Mouse (Mus musculus): Measurements from ENCODE around the gene Cdc25b. TPM values are rescaled to one million over a fixed set of nuclear protein-coding genes. Genes with fewer than 3 reads are reported as not detected.

The Cdc25b gene
- polyA plus RNA-seq, 1 experiment from 2014 or later = 23.9 TPM

DNA sequence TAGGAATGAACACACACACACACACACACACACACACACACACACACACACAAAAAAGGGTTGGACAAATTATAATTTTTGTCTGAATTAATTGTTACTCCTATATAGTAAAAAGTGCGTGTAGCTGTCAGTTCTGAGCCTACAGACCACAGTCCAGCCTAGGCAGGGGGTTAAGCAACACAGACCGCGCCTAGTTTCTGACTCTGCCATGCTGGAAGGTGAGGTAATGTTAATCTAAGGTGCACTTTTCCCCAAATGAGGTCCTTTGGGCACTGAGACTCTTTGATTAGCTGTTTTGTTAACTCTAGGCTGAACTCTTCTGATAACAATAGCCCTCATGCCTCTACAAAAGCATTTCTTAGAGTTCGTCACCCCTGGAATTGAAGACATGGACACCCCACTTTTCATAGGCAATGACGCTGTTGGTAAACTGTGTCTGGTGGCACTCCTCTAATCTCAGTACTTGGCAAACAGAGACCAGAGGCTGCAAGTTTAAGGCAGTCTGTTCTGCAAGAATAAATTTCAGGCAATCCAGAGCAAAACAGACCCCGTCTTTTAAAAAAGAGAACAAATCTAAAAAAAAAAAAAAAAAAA lies 17.2 kb downstream of the Cdc25b start:
- 89% methylated on average over 6 of the region's 6 CpGs for WGBS
- H3K27me3 ChIP-seq (replicated peaks) = no peaks in the 10 kb centered on the region
- H3K27ac ChIP-seq = no peak overlapping the region
- ATAC-seq (replicated peaks) = no peak
- 0 out of 2 replicates have a peak, but pooled peaks cover 2% of the 10 kb centered on the region for H3K4me1 ChIP-seq
- no peak overlapping the region for H3K9ac ChIP-seq
- no peak overlapping the region for H3K4me3 ChIP-seq
- no peak overlapping the region for H3K4me2 ChIP-seq
- H3K9me3 ChIP-seq = no peaks in the 10 kb centered on the region
- H3K36me3 ChIP-seq (replicated peaks) = no peaks in the 10 kb centered on the region

DNA sequence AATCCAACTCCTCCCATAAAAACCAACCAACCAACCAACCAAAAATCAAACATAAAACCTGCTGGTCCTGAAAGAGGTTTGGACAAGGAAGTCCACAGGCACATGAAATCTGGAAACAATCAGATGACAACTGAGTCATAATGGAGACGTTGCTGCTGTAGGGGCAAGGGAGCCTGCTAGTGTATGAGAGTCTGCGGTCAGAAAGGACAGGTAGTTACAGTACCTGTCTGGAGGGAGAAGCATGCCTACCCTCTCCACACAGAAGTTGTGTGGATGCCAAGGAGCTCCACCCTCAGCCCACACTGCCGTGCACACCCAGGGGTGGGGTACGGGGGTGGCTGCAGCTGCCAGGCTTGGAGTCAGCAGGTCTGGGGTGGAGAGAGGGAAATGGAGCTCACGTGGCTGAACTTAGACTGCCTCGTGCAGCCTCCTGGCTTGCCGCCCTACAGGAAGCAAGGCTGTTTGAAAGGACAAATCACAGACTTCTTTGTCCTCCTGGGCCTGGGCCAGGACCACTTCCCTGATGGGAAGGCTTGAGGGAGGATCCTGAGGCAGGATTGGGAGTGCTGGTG lies 17.7 kb downstream of the Cdc25b start:
- Histone ChIP-seq H3K36me3 (replicated peaks) (no peaks in the 10 kb centered on the region), H3K4me2 (no peak overlapping the region), H3K9ac (no peak overlapping the region), H3K27ac (no peak overlapping the region), H3K4me1 (peaks cover 7% of the 10 kb centered on the region), H3K9me3 (no peaks in the 10 kb centered on the region), H3K4me3 (no peak overlapping the region), H3K27me3 (replicated peaks) (no peaks in the 10 kb centered on the region)
- 46% methylated on average over 7 of the region's 7 CpGs for WGBS
- ATAC-seq (replicated peaks) = no peak

DNA sequence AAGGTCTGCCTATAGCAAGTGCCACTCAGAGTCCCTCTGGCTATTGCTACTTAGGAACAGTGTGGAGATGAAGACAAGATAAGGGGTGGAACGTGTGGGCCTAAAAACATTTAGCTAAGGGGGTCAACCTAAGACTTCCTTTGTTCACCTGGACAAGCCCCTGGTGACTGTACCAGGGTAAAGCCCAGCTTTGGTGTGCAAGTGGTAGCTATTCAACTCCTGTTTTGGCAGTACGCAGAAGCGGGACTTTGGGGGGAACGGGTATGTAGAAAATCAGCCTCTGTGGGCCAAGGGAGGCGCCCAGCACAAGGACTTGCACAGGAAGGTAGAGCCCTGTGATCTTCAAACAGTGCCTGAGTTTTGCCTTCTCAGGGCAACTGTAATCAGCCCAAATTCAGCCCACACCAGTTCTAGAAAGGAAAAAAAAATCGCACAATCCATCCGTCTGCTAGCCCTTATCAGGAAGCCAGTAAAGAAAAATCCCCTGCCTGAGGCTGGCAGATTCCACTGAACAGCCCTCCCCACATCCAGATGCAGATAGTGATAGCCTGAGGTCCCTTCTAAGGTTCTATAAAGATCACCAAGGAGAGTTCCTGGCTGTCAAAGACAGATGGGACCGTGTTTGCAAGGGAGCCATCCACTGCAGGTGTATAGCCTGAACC lies 18.9 kb downstream of the Cdc25b start:
- Histone ChIP-seq H3K36me3 (replicated peaks) (no peaks in the 10 kb centered on the region), H3K4me2 (no peak overlapping the region), H3K4me1 (peaks cover 10% of the 10 kb centered on the region), H3K27ac (no peak overlapping the region), H3K9ac (no peak overlapping the region), H3K27me3 (replicated peaks) (no peaks in the 10 kb centered on the region), H3K9me3 (no peaks in the 10 kb centered on the region), H3K4me3 (no peak overlapping the region)
- WGBS = 86% methylated on average over 8 of the region's 8 CpGs
- ATAC-seq (replicated peaks) = no peak

DNA sequence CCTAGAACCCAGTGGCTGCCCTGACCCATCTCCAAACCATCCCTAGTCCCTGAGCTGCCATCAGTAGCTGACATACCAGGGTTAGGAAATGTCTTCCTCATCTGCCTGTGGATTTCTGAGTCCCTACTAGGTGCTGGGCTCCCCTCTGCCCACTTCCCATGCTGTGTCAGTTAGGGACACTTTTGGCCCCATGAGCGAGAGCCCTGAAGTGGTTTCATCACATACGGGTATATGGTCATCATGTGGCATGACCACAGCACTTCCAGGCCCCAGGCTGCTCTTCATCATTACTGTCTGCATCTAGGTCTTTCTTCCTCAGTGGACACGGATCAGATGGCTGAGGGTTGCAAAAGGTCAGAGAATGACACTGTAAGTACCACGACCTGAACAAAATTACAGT lies 20.0 kb downstream of the Cdc25b start, which contains the start of gene Ap5s1:
Gene Ap5s1 (plus strand): TSS at position 301 of the 400 bp plus-strand sequence.
- no peak for ATAC-seq (replicated peaks)
- WGBS = 74% methylated on average over 4 of the region's 4 CpGs
- peaks cover 18% of the 10 kb centered on the region for H3K4me1 ChIP-seq
- H3K9ac ChIP-seq = no peak within 1 kb of the TSS
- no peak within 1 kb of the TSS for H3K4me2 ChIP-seq
- no peak within 1 kb of the TSS for H3K27ac ChIP-seq
- no peaks in the 10 kb centered on the region for H3K9me3 ChIP-seq
- no peak within 1 kb of the TSS for H3K4me3 ChIP-seq
- no peaks in the 10 kb centered on the region for H3K36me3 ChIP-seq (replicated peaks)
- H3K27me3 ChIP-seq (replicated peaks) = no peaks in the 10 kb centered on the region

DNA sequence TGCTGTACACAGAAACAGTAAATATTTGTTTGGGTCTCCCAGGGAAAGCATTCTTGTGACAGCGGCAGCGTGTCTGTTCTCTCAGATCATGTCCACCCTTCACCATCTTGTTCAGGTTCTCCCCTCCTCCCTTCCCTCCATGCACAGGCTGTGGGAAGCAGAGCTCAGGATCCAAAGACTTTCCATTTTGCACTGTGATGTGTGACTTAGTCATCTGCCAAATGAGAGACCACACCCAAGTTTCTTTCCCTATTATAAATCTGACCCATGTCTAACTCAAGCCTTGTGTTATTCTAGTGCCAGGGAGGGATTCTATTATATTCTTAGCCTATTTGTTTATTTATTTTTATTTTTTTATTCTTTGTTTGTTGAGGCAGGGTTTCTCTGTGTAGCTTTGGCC lies 21.6 kb downstream of the Cdc25b start:
- no peaks in the 10 kb centered on the region for H3K9me3 ChIP-seq
- no peak overlapping the region for H3K27ac ChIP-seq
- ATAC-seq (replicated peaks) = no peak
- peaks cover 21% of the 10 kb centered on the region for H3K4me1 ChIP-seq
- 92% methylated on average over 2 of the region's 2 CpGs for WGBS
- no peaks in the 10 kb centered on the region for H3K27me3 ChIP-seq (replicated peaks)
- no peaks in the 10 kb centered on the region for H3K36me3 ChIP-seq (replicated peaks)
- H3K4me3 ChIP-seq = no peak overlapping the region
- no peak overlapping the region for H3K4me2 ChIP-seq
- H3K9ac ChIP-seq = no peak overlapping the region

DNA sequence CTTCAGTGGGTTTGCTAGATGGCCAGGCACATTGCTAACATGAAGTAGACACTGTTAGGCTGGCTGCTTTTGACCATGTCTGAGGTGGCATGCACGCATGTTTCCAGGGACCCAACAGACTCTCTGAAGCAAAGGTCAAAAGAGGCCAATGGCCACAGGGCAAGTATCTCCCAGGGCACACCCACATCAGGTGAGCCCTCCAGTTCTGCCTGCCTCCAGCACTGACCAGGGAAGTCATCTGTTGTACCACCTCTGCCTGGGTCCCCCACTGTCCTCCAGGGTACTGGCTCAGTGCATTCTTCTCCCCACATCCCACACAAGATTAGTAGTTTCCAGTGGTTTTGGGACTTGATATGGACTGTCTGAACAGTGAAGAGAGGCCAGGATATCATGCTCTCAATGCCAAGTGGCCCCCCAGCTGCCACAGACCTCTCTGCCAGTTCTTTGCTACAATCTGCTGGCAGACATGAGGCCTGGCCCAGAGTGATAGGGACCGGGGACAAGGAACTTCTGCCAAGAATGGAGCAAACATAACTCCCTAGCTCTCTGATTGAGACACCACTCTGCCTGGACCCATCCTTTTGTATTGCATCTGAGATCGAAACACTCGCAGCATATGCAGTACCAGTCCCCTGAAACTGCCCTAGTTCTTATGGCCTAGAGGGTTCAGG lies 22.5 kb downstream of the Cdc25b start:
- Histone ChIP-seq H3K4me1 (peaks cover 21% of the 10 kb centered on the region), H3K36me3 (replicated peaks) (no peaks in the 10 kb centered on the region), H3K4me3 (peak overlapping the region; percentile 53), H3K9me3 (no peaks in the 10 kb centered on the region), H3K9ac (peak overlapping the region; percentile 65), H3K4me2 (peak overlapping the region; percentile 60), H3K27ac (peak overlapping the region; percentile 93), H3K27me3 (replicated peaks) (no peaks in the 10 kb centered on the region)
- WGBS = 80% methylated on average over 4 of the region's 4 CpGs
- ATAC-seq (replicated peaks) = no peak; the same call in 1 of the 2 replicates

DNA sequence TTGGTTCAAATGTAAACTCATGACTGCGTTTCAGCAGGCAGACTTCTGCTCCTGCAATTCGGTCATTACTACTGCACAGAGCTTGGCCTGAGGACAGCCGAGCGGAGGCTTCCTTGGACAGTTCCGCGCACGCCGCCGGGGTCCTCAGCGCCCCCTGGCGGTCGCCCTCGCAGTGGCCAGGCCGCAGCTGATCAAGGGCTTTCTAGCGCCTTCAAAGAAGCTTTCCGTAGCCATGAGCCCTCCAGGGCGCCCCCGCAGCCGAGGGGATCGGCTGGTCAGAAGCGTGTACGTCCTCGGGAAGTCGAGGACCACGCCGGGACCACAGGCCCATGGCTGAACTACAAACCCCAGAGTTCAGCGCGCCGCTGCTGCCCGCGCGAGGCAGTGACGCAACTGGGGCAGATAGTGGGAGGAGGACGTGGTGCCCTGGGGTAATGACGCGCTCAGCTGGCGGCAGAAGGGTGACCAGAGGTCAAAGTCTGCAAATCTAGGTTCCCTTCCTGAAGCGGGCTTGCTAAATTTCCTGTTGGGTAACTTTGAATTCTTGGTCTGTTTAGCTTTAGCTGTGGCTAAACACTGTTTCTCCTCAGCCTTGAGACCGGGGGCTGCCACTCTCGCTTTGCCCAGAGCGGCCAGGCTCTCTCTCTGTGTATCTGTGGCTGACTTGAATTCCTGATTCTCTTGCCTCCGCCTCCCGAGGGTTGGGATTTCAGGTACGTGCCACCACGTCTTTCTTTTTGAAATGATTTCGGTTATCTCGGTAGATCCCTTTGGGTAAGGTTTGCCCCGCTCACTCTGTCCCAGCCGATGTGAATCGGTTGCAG lies 23.4 kb downstream of the Cdc25b start:
- under 1% methylated on average over 50 of the region's 50 CpGs for WGBS
- Histone ChIP-seq H3K9ac (peak overlapping the region; percentile 65), H3K27ac (peak overlapping the region; percentile 93), H3K9me3 (no peaks in the 10 kb centered on the region), H3K27me3 (replicated peaks) (no peaks in the 10 kb centered on the region), H3K4me3 (peak overlapping the region; percentile 53), H3K4me1 (peaks cover 18% of the 10 kb centered on the region), H3K36me3 (replicated peaks) (no peaks in the 10 kb centered on the region), H3K4me2 (peak overlapping the region; percentile 60)
- peak; percentile 98 for ATAC-seq (replicated peaks)

DNA sequence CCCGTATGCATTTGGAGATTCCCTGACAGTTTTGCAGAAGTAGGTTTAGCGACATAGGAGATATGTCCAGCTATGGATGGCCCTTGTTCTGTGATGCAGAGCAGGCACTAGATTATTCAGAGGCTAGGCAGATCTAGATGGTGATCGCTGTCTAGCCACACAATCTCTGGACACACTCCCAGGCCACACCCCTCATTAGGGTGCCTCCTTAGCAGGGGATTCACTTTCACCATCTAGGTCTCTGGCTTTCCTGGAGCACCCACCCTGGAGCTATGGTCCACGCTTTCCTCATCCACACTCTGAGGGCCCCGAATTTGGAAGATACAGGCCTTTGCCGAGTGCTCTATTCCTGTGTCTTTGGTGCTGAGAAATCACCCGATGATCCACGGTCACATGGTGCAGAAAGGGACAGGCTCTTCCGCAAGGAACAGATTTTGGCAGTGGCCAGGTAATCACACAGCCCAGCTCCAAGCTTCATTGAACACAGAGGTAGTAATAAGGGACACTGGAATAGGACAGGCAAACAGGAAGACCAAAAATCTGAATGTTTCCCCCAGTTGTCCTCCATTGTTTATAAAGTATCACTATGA lies 24.4 kb downstream of the Cdc25b start:
- peak overlapping the region; percentile 65 for H3K9ac ChIP-seq
- H3K27me3 ChIP-seq (replicated peaks) = no peaks in the 10 kb centered on the region
- WGBS = 66% methylated on average over 9 of the region's 9 CpGs
- peak overlapping the region; percentile 93 for H3K27ac ChIP-seq
- ATAC-seq (replicated peaks) = no peak
- no peaks in the 10 kb centered on the region for H3K9me3 ChIP-seq
- peak overlapping the region; percentile 60 for H3K4me2 ChIP-seq
- no peaks in the 10 kb centered on the region for H3K36me3 ChIP-seq (replicated peaks)
- peaks cover 18% of the 10 kb centered on the region for H3K4me1 ChIP-seq
- H3K4me3 ChIP-seq = peak overlapping the region; percentile 53

DNA sequence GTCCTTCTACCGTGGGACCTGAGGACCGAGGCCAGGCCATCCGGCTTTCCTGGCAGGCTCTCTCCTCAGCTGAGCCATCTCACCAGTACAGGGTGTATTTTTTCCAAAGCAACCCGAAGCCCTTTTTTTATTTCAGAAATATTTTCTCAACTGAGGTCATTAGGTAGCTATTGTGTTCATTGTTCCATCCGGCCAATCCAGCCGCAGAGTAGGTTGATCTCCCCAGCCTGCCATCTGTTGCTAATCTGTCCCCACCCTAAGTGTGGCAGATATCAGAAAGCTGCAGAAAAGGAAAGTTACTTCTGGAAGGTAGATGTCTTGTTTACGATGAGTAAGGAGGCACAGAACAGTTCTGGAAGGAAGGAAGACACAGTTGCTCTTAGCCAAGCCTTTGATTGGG lies 27.0 kb downstream of the Cdc25b start:
- Histone ChIP-seq H3K27ac (no peak overlapping the region), H3K9me3 (no peaks in the 10 kb centered on the region), H3K9ac (no peak overlapping the region), H3K4me1 (peaks cover 18% of the 10 kb centered on the region), H3K27me3 (replicated peaks) (no peaks in the 10 kb centered on the region), H3K4me2 (no peak overlapping the region), H3K4me3 (no peak overlapping the region), H3K36me3 (replicated peaks) (no peaks in the 10 kb centered on the region)
- 85% methylated on average over 7 of the region's 7 CpGs for WGBS
- no peak for ATAC-seq (replicated peaks)

DNA sequence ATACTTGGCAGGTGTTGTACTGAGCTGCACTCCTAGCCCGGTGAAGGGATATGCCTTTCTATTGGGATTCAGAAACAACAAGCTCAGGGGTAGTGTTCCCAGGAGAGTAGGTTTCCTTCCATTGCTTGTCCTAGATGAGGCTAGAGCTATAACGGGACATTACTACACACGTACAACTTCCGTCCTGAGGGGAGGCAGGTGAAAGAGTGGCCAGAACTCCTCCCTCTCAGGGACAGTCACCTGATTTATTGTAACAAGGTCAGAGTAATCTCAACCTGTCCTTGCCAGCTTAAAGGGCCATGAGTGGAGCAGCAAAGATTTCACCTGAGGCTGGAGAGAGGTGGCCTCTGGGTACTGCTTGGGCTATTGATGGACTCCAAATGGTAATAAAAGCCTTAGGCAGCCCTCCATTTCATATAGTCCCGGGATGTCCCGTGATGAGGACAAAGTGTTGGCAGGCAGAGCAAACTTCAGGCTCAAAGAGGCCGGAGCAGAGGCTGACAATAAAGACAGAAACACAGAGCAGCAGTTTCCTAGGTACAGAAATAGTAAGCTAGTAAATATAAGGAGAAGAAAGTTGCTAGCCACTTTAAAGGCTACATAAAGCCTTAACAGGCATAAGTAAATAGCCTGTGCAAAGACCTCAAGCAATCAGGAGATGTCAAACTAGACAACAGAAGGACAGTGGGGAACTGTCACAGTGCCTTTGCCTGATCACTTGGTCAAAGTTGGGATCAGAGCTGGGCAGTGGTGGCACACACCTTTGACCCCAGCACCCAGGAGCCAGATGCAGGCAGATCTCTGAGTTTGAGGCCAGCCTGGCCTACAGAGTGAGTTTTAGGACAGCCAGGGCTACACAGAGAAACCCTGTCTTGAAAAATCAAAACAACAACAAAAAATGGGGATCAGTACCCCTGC lies 29.5 kb downstream of the Cdc25b start:
- no peaks in the 10 kb centered on the region for H3K36me3 ChIP-seq (replicated peaks)
- no peak overlapping the region for H3K4me2 ChIP-seq
- WGBS = 86% methylated on average over 7 of the region's 7 CpGs
- no peak overlapping the region for H3K9ac ChIP-seq
- no peak overlapping the region for H3K27ac ChIP-seq
- peaks cover 6% of the 10 kb centered on the region for H3K4me1 ChIP-seq
- no peak for ATAC-seq (replicated peaks)
- H3K9me3 ChIP-seq = no peaks in the 10 kb centered on the region
- H3K27me3 ChIP-seq (replicated peaks) = no peaks in the 10 kb centered on the region
- H3K4me3 ChIP-seq = no peak overlapping the region

DNA sequence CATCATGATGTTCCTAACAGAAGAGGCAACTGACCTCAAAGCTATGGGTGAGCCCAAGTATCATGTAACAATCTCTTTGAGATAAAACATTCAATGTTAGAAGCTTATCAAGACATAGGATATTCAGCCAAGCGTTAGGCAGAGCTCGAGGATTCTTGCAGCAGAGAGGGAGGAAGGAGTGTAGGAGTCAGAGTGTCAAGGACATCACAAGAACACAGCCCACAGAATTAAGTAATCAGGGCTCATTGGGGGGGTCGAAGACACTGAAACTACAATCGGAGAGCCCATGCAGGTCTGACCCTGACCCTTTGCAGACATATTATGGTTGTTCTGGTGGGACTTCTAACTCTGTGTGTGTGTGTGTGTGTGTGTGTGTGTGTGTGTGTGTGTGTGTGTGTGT lies 33.3 kb downstream of the Cdc25b start:
- no peaks in the 10 kb centered on the region for H3K9me3 ChIP-seq
- H3K27me3 ChIP-seq (replicated peaks) = no peaks in the 10 kb centered on the region
- no peak overlapping the region for H3K9ac ChIP-seq
- H3K4me3 ChIP-seq = no peak overlapping the region
- no peak overlapping the region for H3K4me2 ChIP-seq
- no peak for ATAC-seq (replicated peaks)
- WGBS = 82% methylated on average over 4 of the region's 4 CpGs
- no peak overlapping the region for H3K27ac ChIP-seq
- no peaks in the 10 kb centered on the region for H3K4me1 ChIP-seq
- no peaks in the 10 kb centered on the region for H3K36me3 ChIP-seq (replicated peaks)

Measured in midbrain, embryonic 15.5 days (tissue).